Mouse (Mus musculus) neural tube, embryonic 11.5 days (tissue): Measurements from ENCODE around the gene Rilpl1. TPM values are rescaled to one million over a fixed set of nuclear protein-coding genes. Genes with fewer than 3 reads are reported as not detected.
"Not testable (repeated sequence)": the region's sequence is repeated elsewhere in the genome, so short reads cannot be mapped to it uniquely, and the experiment has no call there.

Experiments
- ATAC-seq: fragments of 200-750 bp; cut with Nextera tagmentation; 2 replicates; pipeline ENCODE4 v1.8.0; 2017; ENCODE audit warnings: moderate number of reproducible peaks, mild to moderate bottlenecking, moderate TSS enrichment, moderate library complexity; ENCODE audit not compliant: insufficient read depth, low FRiP score, low TSS enrichment
- DNase-seq: peaks from one replicate; pipeline ENCODE4 v3.0.0-alpha.2; 2015; ENCODE audit warnings: low spot score
- H3K27ac ChIP-seq: fragments of 300-500 bp; sonication (generic); 2 replicates; pipeline ENCODE4 v1.5.1; 2014; ENCODE audit warnings: low read depth, mild to moderate bottlenecking, low read length
- H3K27me3 ChIP-seq: fragments of 300-500 bp; sonication (generic); 2 replicates; pipeline ENCODE4 v1.6.1; 2014; ENCODE audit warnings: mild to moderate bottlenecking, low read length, mixed read lengths; ENCODE audit not compliant: control insufficient read depth, insufficient read depth
- H3K36me3 ChIP-seq: fragments of 300-500 bp; sonication (generic); 2 replicates; pipeline ENCODE4 v1.6.1; 2014; ENCODE audit warnings: mild to moderate bottlenecking, low read length, moderate library complexity, mixed read lengths; ENCODE audit not compliant: control insufficient read depth, insufficient read depth
- H3K4me1 ChIP-seq: fragments of 300-500 bp; sonication (generic); 2 replicates; pipeline ENCODE4 v1.6.1; 2014; ENCODE audit warnings: low read length, mixed read lengths; ENCODE audit not compliant: control insufficient read depth, insufficient read depth
- H3K4me2 ChIP-seq: fragments of 300-500 bp; sonication (generic); 2 replicates; pipeline ENCODE4 v1.6.1; 2014; ENCODE audit warnings: low read depth, mild to moderate bottlenecking, moderate library complexity
- H3K4me3 ChIP-seq: fragments of 300-500 bp; sonication (generic); 2 replicates; pipeline ENCODE4 v1.5.1; 2014; ENCODE audit warnings: low read depth, low read length
- H3K9ac ChIP-seq: fragments of 300-500 bp; sonication (generic); 2 replicates; pipeline ENCODE4 v1.6.1; 2014; ENCODE audit warnings: mild to moderate bottlenecking, low read length
- H3K9me3 ChIP-seq: fragments of 300-500 bp; sonication (generic); 2 replicates; pipeline ENCODE4 v1.6.1; 2016; ENCODE audit warnings: low read length; ENCODE audit not compliant: control insufficient read depth
- WGBS: fragments of 180-500 bp; shearing (Covaris S2); extraction: QIAGEN DNeasy Blood & Tissue Kit; methylation state at CpG from one replicate; pipeline ENCODE4 v1.1.7; 2014; 5-methylcytosine and 5-hydroxymethylcytosine counted together
- polyA plus RNA-seq: library from polyadenylated mRNA; unstranded; fragments of >200 nt; fragmentation: Nextera tagmentation; extraction: Ambion mirVana; gene quantifications from 2 replicates; pipeline ENCODE4 v1.2.1, GENCODE M21; 2014

Rilpl1 gene
- polyA plus RNA-seq, 1 experiment from 2014 or later = 23.2 TPM

DNA sequence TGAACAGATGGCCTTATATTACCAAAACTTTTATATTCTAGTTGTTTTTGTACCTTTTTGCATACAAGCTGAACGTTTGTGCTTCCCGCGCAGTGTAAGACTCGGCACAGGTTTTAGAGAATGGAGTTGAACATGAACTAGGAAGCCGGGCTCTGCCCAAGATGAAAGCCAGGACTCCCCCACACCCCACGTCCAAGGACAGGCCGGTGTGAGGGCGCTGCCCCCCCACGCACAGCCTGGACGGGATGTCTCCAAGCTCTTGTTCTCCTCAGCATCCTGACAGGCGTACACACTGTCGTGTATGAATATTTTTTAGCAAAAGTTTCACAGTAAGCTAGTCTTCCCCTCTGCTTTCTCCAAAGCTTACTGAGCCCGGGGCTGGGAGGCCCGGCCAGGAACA is 70.3 kb downstream of the Rilpl1 start:
- H3K36me3 ChIP-seq = peaks cover 26% of the 10 kb centered on the region
- not testable (repeated sequence) for H3K4me1 ChIP-seq, H3K27ac ChIP-seq, H3K9ac ChIP-seq, ATAC-seq, H3K27me3 ChIP-seq, DNase-seq, H3K9me3 ChIP-seq, H3K4me2 ChIP-seq, H3K4me3 ChIP-seq
- 93% methylated on average over 14 of the region's 14 CpGs for WGBS

DNA sequence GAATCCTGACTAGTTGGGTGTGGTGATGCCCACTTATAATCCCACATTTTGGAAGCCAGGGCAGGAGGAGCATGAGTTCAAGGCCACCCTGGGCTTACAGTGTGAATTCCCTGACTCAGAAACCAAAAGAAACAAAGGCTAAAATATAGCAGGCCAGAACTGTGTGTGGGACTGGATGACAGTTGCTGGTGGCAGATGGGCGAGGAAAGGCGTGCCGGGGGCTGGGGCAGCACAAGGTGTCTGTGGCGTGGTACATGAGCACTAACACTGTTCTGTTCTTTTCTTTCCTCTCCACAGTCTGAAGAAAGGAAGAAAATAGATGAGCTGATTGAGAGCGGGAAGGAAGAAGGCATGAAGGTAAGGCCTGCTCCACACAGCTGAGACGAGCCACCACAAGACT is 74.4 kb downstream of the Rilpl1 start:
- Histone ChIP-seq H3K9ac (no peak overlapping the region), H3K4me2 (no peak overlapping the region), H3K9me3 (no peaks in the 10 kb centered on the region), H3K4me3 (no peak overlapping the region), H3K27me3 (no peaks in the 10 kb centered on the region), H3K36me3 (peaks cover 25% of the 10 kb centered on the region), H3K4me1 (no peaks in the 10 kb centered on the region), H3K27ac (no peak overlapping the region)
- ATAC-seq (no peak), DNase-seq (no peak)
- 95% methylated on average over 6 of the region's 6 CpGs for WGBS

DNA sequence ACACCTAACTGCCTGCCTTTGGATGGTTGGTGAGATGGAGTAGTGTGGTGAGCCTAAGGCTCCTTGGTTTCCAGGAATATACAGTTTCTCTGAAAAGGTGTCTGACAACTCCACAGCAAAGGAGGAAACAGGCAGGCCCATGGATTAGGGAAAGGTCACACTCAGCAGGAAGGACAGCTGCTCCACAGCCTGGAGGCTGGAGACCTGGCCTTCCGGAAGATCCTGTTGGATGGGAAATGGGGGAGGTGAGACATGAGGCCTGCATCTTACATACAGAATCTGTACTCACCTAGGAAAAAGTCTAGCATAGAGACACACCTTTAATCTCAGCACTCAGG is 77.1 kb downstream of the Rilpl1 start:
- Histone ChIP-seq H3K27ac (no peak overlapping the region), H3K9ac (no peak overlapping the region), H3K9me3 (no peaks in the 10 kb centered on the region), H3K4me2 (no peak overlapping the region), H3K4me1 (no peaks in the 10 kb centered on the region), H3K36me3 (peaks cover 33% of the 10 kb centered on the region), H3K4me3 (no peak overlapping the region), H3K27me3 (no peaks in the 10 kb centered on the region)
- WGBS = 95% methylated on average over 1 of the region's 1 CpGs
- DNase-seq (no peak), ATAC-seq (no peak)

DNA sequence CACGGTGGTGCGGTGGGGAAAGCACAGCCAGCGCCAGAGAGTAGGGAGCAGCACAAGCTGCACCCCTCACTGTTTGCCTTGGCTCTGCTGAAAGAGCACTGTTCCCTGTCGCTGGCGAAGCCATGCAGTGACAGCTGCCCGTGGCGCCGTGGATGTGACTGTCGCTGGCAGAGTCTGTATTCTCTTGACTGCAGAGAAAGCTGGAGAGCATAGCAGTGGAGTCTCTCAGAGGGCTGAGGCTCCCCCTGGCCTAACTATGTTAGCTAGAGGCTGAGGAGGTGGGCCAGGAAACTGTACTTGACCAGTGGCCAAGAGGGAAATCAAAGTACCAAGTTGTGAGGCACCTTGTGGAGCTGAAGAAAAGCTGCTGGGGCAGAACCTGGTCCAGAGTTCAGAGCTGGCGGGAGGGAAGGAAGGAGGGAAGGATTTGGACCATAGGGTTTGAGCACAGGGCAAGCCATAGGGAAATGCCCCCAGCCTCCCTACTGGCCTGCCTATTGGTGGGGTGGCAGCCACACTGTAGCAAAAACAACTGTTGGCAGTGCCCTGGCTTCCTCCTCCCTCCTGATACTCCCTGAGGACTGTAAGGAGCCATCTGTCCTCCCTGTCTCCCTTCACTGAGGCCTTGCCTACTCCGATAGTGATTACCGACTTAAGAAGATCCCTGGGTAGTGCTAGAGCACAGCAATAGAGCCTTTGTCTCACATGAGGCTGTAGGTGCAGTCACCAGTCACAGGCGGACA is 77.7 kb downstream of the Rilpl1 start:
- H3K9me3 ChIP-seq = no peaks in the 10 kb centered on the region
- DNase-seq (no peak), ATAC-seq (no peak)
- H3K36me3 ChIP-seq = peaks cover 33% of the 10 kb centered on the region
- H3K4me2 ChIP-seq = no peak overlapping the region
- WGBS = 91% methylated on average over 13 of the region's 13 CpGs
- no peaks in the 10 kb centered on the region for H3K27me3 ChIP-seq
- no peak overlapping the region for H3K4me3 ChIP-seq
- H3K9ac ChIP-seq = no peak overlapping the region
- no peaks in the 10 kb centered on the region for H3K4me1 ChIP-seq
- H3K27ac ChIP-seq = no peak overlapping the region

DNA sequence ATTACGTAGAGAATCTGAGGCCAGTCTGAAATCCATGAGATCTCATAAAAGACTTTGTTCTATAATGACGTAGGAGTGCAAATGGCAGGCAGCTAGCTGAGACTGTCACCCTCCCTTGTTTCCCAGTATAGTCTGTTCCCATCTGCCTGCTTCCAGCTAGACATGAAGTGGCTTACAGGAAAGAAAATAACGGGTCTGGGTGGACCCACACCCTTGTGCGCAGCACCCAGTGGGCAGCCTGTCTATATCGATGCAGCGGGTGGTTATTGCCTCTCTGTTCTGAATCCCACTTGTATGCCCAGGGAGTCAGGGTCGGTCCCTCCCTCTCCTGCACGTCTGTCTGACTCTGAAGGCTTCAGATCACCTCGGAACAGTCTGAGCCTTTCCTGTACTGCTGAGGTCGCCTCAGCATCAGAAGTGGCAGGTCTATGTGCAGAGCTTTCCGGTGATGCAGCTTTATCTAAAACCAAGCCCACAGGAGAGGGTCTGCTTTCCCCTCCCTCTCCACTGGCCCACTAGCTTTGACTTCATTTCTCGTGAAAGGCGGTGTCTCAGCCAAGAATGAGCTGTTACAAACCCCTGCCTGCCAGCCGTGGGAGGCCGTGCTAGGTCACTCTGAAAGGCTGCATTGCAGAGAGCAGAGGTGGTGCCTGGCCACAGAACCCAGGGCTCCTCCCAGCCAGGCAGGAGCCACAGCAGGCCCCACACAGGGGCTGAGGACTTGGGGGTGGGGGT is 78.5 kb downstream of the Rilpl1 start:
- Histone ChIP-seq H3K4me1 (no peaks in the 10 kb centered on the region), H3K27ac (no peak overlapping the region), H3K4me2 (no peak overlapping the region), H3K27me3 (no peaks in the 10 kb centered on the region), H3K9me3 (no peaks in the 10 kb centered on the region), H3K36me3 (peaks cover 28% of the 10 kb centered on the region), H3K4me3 (no peak overlapping the region), H3K9ac (no peak overlapping the region)
- DNase-seq = no peak
- WGBS = 88% methylated on average over 15 of the region's 15 CpGs
- no peak for ATAC-seq

DNA sequence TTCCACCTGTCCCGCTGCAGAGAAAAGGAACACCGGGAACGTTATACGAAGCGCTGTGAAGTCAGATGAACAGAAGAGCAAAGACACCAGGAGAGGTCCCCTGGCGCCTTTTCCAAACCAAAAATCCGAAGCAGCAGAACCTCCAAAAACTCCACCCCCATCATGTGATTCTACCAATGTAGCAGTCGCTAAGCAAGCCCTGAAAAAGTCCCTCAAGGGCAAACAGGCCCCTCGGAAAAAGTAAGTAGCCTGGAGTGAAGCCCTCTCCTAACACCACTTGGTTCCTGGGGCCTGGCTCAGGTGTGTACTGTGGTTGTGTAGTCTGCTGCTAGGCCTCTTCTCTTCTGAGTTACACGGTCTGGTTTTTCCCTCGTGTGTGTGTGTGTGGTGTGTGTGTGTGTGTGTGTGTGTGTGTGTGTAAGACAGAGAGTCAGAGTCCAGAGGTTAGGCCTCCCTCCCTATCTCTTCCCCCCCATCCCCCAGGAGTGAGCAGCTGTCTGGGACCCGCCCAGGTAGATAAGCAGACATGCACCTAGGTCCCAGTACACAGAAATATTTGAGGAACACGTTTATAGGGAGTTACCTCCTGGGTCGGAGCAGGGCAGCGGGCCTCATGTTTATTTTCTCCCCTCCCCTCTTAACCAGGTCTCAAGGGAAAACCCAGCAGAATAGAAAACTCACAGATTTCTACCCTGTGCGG is 80.4 kb downstream of the Rilpl1 start:
- Histone ChIP-seq H3K4me2 (no peak overlapping the region), H3K27me3 (no peaks in the 10 kb centered on the region), H3K36me3 (peaks cover 22% of the 10 kb centered on the region), H3K27ac (no peak overlapping the region), H3K9me3 (no peaks in the 10 kb centered on the region), H3K4me3 (no peak overlapping the region), H3K9ac (no peak overlapping the region), H3K4me1 (peaks cover 8% of the 10 kb centered on the region)
- WGBS = 88% methylated on average over 16 of the region's 16 CpGs
- ATAC-seq = no peak
- no peak for DNase-seq

DNA sequence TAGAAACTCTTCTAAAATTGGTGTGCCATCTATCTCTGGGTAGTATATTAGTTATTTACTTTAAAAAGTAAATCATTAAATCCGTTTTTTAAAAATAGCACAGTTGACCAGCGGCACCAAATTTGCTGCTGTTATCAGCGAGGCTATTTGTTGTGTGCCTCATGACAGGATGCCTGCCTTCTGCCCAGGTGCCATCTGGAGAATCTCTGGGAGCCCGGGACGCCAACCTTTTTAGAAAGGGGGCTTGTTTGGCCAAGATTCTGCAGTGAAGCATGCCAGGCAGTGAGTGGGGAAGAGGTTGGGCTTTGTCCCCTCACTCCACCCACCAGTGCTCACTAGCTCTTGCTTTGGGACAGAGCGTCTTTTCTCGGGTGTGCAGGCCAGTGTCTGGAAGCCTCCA is 81.1 kb downstream of the Rilpl1 start:
- ATAC-seq = no peak
- no peak overlapping the region for H3K27ac ChIP-seq
- no peaks in the 10 kb centered on the region for H3K27me3 ChIP-seq
- peaks cover 20% of the 10 kb centered on the region for H3K36me3 ChIP-seq
- WGBS = 92% methylated on average over 7 of the region's 7 CpGs
- H3K9ac ChIP-seq = no peak overlapping the region
- peaks cover 8% of the 10 kb centered on the region for H3K4me1 ChIP-seq
- H3K9me3 ChIP-seq = no peaks in the 10 kb centered on the region
- no peak overlapping the region for H3K4me3 ChIP-seq
- H3K4me2 ChIP-seq = no peak overlapping the region
- no peak for DNase-seq

DNA sequence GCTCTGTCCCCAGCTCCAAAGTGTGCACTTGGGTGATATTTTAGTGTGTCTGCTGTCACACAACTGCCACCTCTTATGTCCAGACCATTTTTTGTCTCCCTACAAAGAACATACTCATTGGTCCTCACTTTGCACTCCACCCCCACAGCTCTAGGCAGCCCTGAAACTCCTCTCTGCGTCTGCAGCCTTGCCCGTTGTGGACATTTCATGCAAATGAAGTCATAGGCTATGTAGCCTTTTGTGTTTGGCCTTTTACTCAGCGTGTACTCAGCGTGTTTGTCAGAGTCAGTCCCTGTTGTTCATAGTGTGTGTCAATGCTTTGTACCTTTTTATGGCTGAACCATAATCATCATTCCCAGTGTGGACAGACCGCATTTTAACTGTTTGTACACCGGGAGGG is 81.7 kb downstream of the Rilpl1 start:
- no peak overlapping the region for H3K4me2 ChIP-seq
- H3K36me3 ChIP-seq = peaks cover 20% of the 10 kb centered on the region
- DNase-seq (no peak), ATAC-seq (no peak)
- no peak overlapping the region for H3K27ac ChIP-seq
- peaks cover 10% of the 10 kb centered on the region for H3K4me1 ChIP-seq
- no peak overlapping the region for H3K9ac ChIP-seq
- whole genome bisulfite sequencing = 81% methylated on average over 6 of the region's 6 CpGs
- H3K9me3 ChIP-seq = no peaks in the 10 kb centered on the region
- H3K27me3 ChIP-seq = no peaks in the 10 kb centered on the region
- no peak overlapping the region for H3K4me3 ChIP-seq
